Mouse (Mus musculus) adrenal gland, postnatal 10 days (tissue): Measurements from ENCODE around the gene Apobec3. TPM values are rescaled to one million over a fixed set of nuclear protein-coding genes. Genes with fewer than 3 reads are reported as not detected.
"Not testable (repeated sequence)": the region's sequence is repeated elsewhere in the genome, so short reads cannot be mapped to it uniquely, and the experiment has no call there.

ENCODE experiments used
- DNase-seq: peaks from one replicate; pipeline ENCODE4 v3.0.0; 2021; ENCODE audit warnings: mixed read lengths
- total RNA-seq, 2 experiments: library from RNA; stranded (reverse); gene quantifications; 2 replicates each; pipeline ENCODE4 v1.2.3; 2021

The Apobec3 gene
- total RNA-seq, 2 experiments from 2014 or later = 16.0 to 30.6 TPM

DNA sequence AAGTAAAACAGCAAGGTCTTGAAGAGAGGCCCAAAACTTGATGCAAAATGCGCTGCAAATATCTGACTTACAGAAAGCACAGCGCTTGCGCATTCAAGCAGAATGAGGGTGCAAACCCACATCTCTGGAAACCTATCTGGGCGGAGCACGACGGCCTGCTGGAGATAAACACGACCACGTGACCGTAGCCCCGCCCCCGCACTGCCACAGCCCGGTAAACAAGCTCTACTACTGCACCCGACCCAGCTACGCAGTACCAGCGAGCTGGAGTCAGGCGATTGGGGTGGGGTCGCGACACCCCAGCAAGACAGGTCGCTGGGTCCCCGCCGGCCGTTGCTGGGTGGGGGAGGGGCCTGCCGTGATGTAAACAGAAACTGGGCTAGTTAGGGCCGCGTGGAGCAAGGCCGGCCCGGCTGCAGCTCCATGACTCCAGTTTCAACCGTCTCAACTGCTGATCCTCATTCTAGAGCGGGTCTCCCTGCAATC, 36.2 kb downstream of the Apobec3 start:
- DNase-seq = peak; percentile 96

DNA sequence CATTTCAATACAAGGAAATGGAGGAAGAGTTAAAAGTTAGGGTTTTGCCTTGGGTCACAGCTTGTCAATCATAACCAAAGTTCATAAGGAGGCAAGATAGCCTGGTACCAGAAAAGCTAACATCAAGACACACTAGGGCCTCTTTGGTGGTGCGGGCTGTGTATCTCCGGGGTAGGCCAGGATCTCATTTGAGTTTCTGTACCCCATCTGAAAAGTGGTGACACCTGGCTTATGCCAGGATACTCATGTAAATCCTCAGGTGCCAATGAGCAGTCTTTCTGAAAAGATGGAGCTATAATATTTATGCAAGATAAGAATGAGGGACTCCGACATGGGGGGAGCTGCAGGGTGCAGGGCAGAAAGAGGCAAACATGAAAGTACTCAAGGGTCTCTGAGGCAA, 36.9 kb downstream of the Apobec3 start:
- no peak for DNase-seq

DNA sequence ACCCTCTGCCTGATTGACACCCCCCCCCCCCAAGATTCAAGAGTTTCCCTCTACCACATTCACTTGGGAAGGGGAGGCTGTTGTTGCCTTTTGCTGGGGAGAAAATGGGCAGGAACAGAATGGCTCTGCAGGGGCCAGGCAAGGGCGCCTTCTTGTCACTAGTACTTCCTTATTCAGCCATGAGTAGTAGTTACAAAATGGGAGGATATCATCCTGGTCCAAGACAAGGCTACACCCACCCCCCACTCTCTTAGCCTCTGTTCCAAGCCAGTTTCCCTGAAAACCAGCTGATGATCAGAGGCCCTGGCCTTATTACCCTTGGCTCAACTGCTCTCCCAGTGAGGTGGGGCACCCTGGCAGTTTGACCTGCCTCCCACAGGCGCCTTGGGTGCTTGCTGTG, 37.3 kb downstream of the Apobec3 start:
- no peak for DNase-seq

DNA sequence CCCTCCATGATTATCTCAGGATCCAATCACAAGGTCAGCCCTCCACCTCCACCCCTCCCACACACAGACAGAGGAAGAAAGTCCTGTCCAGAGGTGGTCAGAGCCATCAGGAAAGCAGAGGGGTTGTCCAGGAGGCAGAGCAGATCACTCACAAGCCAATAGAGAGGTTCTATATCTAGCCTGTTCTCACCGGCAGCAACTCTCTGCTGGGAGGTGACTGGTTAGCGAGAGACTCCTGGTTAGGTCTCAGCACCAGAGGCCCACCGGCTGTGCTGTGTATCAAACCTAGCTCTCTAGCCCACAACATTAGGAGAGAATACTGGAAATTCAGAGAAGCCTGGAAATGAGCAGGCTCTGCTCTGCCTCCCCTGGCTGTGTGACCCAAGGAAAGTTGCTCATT, 38.3 kb downstream of the Apobec3 start:
- no peak for DNase-seq

DNA sequence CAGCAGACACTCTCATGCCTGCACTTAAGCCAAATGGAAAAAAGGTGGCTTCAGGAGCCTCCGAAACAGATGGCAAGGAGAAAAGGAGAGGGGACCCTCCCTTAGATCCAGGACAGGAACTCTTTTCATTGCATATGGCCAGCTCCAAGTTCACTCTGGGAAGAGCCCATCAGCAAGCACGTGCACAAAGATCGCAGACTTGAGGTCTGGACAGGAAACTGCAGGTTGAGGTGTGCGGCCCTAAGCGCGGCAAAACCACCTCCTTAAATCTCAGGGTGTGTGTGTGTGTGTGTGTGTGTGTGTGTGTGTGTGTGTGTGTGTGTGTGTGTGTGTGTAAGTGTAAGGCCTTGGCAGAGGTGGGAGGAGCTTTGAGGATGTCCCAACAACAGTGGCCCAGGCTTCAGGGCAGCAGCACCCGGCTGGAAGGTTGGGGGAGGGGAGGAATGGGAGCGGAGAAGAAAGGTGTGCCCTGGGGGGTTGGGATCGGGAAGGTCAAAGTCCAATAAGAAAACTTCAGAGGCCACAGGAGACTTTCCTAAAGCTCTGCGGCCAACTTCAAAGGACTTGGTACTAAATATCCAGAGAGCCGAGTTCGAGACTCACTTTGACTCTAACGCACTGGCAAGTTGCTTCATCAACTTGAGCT, 40.2 kb downstream of the Apobec3 start:
- no peak for DNase-seq

DNA sequence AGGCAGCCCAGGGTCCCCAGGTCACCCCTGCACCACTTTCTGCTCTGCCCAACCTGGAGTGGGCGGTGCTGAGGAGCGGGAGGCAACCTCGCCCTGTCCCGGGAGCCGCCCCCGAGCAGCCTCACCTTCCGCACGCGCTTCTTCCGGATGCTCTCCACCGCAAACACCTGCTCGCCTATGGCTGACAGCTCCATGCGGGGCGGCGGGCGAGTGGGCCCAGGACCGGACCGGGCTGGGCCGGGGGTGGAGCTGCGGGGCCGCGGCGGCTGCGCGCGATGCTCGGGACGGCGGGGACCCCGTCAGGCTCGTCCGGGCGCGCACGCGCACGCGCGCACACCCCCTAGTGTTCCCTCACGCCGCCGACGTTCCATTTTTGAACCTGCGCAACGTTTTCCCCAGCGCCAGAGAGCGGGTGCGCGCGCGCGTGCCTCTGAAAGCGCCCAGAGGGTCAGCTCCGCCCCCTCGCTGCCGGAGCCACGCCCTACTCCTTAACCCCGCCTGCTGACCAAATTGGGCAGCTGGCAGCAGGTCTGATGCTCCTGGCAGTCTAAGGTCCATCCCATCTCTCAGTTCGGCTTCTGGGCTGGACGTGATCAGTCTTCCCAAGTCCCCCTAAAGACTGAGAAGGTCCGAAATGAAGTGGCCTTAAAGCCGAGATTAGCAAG, 41.0 kb downstream of the Apobec3 start:
- DNase-seq = peak; percentile 94

DNA sequence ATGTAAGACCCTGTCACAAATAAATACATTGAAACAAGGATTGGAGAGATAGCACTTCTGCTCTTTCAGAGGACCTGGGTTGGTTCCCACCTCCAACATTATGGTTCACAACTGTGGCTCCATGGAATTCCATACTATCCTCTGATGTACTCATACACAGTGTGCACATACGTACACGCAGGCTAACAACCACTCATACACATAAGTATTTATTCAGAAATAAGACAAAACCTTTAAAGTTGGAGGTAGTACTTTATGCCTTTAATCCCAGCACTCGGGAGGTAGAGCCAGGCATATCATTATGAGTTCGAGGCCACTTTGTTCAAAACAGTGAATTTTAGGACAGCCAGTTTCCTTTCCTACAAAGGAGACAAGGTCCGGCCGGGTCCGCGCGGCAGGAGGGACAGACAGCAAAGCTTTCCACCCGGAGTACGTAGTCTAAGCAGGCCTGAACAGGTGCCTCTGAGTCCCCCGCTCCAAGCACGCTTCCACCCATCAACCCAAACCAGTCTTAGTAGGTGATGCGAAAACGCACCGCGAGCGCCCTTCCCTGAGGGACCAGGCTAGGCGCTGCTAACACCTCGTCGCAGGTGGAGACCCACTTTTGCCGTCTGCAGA, 41.7 kb downstream of the Apobec3 start:
- no peak for DNase-seq

DNA sequence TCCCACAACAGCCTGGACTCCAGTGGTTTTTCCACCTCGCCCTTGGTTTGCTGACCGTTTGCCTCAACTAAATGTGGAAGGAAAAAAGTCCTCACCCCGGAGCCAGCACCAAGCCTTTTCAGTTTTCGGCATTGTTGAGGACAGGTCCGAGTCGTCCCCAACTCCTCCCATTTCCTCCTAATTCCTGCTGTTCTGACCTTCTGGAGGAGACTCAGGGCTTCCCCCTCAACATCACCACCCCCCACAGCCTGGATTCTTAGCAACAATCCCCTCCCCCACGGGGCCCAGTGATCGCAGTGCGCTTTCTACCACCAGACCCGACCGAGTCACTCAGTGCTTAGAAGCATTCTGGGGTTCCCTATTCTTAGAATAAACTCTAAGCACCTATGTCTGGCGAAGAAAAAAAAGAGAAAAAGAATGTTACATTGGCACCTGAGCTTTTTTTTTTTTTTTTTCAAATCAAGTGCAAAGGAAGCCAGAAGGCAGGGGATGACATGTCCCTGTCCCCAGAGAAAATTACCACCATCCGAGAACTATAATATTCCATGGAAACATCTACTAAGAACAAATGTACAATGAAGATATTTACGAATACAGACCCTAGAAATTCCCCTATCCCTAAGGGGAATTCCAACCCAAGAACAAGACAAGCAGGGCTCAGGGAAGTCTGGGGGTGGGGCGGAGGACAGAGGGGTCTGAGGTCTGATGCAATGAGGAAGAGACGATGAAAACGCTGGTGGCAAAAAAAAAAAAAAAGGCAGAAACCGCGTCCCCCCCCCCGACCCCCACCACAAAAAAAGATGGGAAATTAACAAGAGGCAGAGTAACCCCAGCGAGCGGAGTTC, 42.4 kb downstream of the Apobec3 start:
- DNase-seq = no peak

DNA sequence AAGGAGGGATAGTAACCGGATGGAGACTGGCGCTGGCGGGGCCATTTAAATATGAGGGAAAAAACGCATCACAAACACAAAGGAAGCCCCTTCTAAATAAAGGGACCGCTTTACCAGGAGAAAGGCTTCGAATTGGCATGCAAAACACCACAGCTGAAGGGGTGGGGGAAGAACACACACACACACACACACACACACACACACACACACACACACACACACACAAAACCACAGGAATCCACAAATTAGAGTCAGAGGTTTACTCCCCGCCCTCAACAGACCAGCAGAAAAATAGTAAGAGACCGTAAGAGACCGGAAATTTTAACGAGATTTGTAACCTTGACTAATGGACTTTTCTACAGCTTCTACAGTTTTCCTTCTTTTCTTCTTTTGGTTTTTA, 43.3 kb downstream of the Apobec3 start:
- DNase-seq = no peak

DNA sequence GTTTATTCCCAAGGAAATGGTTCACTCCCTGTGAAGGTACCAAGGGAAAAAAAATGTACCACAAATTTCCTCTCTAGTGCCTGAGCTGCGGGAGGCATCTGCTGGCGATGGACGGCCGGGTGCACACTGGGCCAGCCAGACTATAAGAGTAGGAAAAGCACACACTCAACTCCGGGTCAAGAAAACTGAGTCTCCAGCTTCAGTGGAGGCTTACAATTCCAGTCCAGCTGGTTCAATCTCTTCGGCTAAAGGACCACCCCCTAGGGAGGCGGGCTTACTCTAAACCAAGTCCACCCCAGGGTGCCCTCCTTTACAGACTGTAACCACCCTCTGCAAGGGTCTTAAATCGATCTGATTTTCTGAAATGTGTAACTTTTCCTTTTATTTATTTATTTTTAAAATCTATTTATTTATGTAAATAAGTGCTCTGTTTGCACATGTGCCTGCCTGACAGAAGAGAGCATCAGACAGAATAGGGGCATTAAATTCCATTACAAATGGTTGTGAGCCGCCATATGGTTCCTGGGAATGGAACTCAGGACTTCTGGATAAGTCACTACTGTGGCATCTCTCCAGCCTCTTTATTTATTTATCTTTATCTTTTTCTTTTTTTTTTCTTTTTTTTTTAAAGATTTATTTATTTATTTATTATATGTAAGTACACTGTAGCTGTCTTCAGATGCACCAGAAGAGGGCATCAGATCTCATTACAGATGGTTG, 44.4 kb downstream of the Apobec3 start:
- DNase-seq = no peak

DNA sequence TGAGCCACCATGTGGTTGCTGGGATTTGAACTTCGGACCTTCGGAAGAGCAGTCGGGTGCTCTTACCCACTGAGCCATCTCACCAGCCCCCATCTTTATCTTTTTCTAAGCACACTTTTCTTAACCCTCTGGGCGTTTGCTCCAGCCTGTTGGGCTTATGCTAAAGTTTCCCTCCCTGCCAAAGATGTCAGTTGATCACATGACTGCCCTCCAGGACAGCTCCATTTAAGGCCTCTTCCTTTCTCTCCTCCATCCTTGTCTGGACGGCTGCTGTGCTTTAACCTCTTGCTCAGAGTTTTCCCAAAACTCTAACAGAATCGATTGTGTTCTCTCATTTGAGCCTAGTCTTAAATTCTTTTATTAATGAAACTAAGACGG, 44.9 kb downstream of the Apobec3 start:
- DNase-seq = no peak

DNA sequence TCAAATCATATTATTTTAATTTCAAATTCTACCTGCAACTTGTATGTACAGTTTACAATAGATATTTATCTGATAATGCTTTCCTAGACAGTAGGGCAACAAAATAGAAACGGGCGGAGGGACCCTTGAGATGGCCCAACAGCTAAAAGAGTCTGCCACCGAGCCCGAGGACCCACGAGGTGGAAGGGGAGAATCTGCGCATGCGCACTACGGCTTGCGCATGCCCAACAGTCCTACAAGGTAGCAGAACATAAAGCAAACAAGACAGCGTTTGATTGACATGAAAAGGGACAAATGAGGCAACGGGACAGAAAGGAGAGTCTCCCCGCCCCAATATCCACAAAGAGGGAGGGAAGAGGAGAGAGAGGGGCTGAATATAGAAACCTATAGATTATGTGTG, 47.6 kb downstream of the Apobec3 start:
- DNase-seq = no peak

DNA sequence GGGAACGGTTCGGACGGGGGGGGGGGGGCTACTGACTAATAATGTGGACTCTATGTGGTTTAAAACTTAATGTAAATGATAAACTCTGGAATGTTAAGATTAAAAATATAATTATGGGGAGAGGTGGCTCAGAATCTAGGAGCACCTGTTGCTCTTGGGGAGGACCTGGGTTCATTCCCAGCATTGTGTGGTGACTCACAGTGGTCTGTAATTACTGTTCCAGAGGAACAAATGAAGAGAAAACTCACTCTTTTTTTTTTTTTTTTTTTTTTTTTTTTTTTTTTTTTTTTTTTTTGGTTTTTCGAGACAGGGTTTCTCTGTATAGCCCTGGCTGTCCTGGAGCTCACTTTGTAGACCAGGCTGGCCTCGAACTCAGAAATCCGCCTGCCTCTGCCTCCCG, 48.0 kb downstream of the Apobec3 start:
- DNase-seq = not testable (repeated sequence)

DNA sequence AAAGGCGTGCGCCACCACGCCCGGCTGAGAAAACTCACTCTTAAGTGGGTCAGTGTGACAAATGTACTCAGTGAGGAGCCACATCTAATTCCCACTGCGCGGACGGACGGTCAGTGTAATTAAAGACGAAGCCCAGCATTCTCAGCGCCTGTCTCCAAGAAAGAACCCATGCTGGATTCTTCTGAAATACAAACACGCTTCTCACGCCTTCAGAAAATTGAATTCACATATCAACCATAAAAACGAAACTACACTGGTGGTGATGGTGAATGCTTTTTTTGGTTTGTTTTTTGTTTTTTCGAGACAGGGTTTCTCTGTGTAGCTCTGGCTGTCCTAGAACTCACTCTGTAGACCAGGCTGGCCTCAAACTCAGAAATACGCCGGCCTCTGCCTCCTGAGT, 48.5 kb downstream of the Apobec3 start:
- no peak for DNase-seq

DNA sequence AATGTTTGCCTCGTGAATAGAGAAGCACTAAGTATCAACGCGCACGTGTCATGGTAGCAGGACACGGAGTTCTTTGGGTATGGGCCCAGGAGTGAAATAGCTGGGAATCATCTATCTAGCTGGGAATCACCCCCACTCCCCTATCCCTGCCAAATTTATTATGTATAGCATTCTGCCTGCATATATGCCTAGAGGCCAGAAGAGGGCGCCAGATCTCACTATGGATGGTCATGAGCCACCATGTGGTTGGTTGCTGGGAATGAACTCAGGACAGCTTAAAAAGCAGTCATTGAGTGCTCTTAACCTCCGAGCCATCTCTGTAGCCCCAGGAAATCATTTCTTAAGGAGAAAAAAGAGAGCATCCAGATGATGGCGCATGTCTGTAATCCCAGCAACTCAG, 49.5 kb downstream of the Apobec3 start:
- peak; percentile 58 for DNase-seq

DNA sequence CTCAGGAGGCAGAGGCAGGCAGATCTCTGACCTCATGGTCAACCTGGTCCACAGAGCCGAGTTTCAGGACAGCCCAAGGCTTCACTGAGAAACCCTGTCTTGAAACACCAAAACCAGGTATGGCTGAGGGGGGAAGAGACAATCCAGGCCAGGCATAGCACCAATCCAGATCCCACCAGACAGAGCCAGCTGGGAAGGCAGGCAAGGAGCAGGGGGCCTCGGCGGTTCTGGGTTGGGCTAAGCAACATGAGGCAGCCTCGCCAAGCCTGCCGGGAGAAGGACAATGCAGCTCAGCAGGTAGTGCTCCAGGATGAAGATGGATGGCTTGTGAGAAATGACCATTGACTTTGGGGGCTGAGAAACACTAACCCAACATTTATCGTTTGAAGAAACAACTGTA, 51.1 kb downstream of the Apobec3 start:
- no peak for DNase-seq

DNA sequence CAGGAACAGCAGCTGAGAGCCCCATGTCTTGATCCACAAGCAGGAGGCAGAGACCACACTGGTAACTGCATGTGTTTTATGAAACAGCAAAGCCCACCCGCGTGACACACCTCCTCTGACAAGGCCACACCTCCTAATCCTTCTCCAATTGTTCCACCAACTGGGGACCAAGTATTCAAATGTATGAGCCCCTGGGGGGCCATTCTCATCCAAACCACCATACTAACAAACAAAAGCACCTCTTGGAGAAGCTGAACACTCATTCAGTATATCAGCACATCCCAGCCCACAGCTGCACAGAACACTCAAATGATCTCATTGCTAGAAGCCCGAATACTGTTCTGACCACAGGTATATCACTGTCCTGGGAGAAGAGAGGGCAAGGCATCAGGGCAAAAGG, 52.1 kb downstream of the Apobec3 start:
- DNase-seq = no peak

DNA sequence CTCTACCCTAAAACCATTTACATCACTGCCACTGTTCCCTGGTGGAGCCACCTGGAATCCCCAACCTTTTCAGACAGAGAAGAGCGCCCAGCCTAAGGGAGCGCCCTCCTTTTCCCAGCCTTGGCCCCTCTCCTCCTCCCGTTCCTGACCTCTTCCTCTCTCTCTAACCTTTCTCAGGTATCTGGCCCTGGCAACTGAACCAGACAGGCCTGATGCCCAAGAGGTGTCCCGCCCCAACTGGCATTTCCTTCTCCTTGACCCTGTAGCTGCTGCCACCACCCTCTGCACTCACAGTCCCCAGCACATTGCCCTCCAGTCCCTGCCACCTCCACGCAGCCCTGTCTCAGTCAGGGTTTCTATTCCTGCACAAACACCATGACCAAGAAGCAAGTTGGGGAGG, 53.5 kb downstream of the Apobec3 start:
- DNase-seq = no peak

DNA sequence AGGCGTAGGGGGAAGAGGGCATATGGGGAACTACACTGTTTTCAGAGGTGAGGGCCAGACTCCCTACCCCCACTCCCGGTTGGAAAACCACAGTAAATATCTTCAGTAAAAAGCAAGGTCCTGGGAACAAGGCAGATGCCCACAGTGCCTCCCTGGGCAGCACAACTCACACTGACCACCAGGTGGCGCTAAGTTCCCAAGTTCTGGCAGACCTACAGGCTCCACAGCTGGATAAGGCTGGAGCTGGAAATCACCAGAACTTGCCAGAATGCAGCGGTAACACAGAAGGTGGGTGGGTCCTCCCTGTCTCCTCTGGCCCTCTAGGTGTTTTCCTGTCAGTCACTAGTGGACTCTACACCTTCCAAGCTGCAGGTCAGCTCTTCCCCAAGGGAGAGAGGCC, 54.6 kb downstream of the Apobec3 start:
- DNase-seq = peak; percentile 94

DNA sequence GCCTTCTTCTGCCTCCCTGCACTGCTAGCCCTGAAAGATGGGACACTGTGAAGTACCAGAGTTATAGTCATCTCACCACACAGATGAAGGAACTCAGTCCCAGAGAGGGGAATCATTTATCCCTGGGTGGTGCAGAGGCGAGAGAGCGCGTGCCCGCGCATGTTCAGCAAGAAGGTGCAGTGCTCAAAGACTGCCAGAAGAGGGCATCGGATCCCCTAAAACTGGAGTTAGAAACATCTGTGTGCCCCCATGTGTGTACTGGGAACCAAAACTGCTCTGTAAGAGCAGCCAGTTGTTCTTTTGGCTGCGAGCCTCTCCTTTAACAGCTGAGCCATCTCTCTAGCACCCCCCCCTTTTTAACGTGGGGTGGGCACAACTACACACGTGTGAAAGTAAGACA, 55.3 kb downstream of the Apobec3 start:
- peak; percentile 51 for DNase-seq

DNA sequence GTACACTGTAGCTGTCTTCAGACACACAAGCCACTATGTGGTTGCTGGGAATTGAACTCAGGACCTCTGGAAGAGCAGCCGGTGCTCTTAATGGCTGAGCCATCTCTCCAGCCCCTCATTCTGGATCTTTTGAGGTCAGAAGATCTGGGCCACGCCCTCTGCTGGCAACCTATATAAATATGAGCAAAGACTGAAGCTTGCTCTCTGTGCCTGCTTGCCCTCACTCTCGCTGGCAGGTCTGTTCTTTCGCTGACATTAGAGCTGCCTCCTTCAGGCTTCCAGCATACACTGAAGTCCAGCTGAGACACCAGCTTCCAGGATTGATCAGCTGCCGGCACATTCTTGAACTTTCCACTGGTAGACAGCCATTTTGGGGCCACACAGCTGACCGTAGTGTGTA, 56.2 kb downstream of the Apobec3 start:
- no peak for DNase-seq
